Mouse (Mus musculus) MEL (cell line): ENCODE data around the gene Ebi3. TPM values are rescaled to one million over a fixed set of nuclear protein-coding genes. Genes with fewer than 3 reads are reported as not detected.
A peak's percentile ranks its signal among the peaks of the same experiment; 100 is the strongest.

ENCODE experiments used
- DNase-seq: peaks from one replicate; pipeline ENCODE4 v3.0.0; 2011; ENCODE audit warnings: low read depth, low spot score
- H3K27ac ChIP-seq: 2 replicates; pipeline ENCODE4 v1.5.1; 2012; ENCODE audit warnings: low read depth, mild to moderate bottlenecking, control low read depth, low read length, moderate library complexity; ENCODE audit not compliant: control insufficient read depth
- H3K27me3 ChIP-seq, 2 experiments: fragments of 150-350 bp in 1 of 2; sonication (generic) in 1 of 2; 2 replicates each; pipeline ENCODE4 v1.6.1; 2012; ENCODE audit warnings: low read length in 2 of 2, mild to moderate bottlenecking in 2 of 2, improper control_type of control experiment in 1 of 2, moderate library complexity in 1 of 2; ENCODE audit not compliant: insufficient read depth in 2 of 2, control insufficient read depth in 1 of 2
- H3K36me3 ChIP-seq, 2 experiments: 2 replicates each; pipeline ENCODE4 v1.6.1; 2012 to 2014; ENCODE audit warnings: low read length in 2 of 2, improper control_type of control experiment in 1 of 2, inconsistent platforms in 1 of 2, mild to moderate bottlenecking in 1 of 2; ENCODE audit not compliant: insufficient read depth in 2 of 2, control insufficient read depth in 1 of 2
- H3K4me1 ChIP-seq, 2 experiments: fragments of 150-350 bp in 1 of 2; sonication (generic) in 1 of 2; 2 replicates each; pipeline ENCODE4 v1.6.1; 2012; ENCODE audit warnings: low read length in 2 of 2, improper control_type of control experiment in 1 of 2, mild to moderate bottlenecking in 1 of 2; ENCODE audit not compliant: insufficient read depth in 2 of 2, control insufficient read depth in 1 of 2
- H3K4me3 ChIP-seq, 2 experiments: fragments of 150-350 bp in 1 of 2; sonication (generic) in 1 of 2; 2 replicates each; pipeline ENCODE4 v1.5.1; 2012; ENCODE audit warnings: low read depth in 2 of 2, low read length in 2 of 2, mild to moderate bottlenecking in 2 of 2, moderate library complexity in 2 of 2, control low read depth in 1 of 2, improper control_type of control experiment in 1 of 2; ENCODE audit not compliant: control insufficient read depth in 1 of 2, insufficient read depth in 1 of 2
- H3K79me2 ChIP-seq: 2 replicates; pipeline ENCODE4 v1.6.1; 2012; ENCODE audit warnings: mild to moderate bottlenecking, low read length, moderate library complexity; ENCODE audit not compliant: control insufficient read depth, poor library complexity, insufficient read depth
- H3K9ac ChIP-seq: 2 replicates; pipeline ENCODE4 v1.6.1; 2012; ENCODE audit warnings: low read depth, mild to moderate bottlenecking, control low read depth, low read length, moderate library complexity; ENCODE audit not compliant: control insufficient read depth, poor library complexity, severe bottlenecking
- H3K9me3 ChIP-seq: fragments of 150-350 bp; sonication (generic); replicated peaks from 2 replicates; pipeline ENCODE4 v1.6.1; 2012; ENCODE audit warnings: mild to moderate bottlenecking, low read length, improper control_type of control experiment, moderate library complexity; ENCODE audit not compliant: insufficient read depth
- BHLHE40 ChIP-seq: IDR thresholded peaks from 2 replicates; pipeline ENCODE4 v1.6.1; 2012; ENCODE audit warnings: low read depth, mild to moderate bottlenecking, inconsistent platforms, low read length, improper control_type of control experiment, borderline replicate concordance
- CHD1 ChIP-seq: IDR thresholded peaks from 2 replicates; pipeline ENCODE4 v1.6.1; 2012; ENCODE audit warnings: low read depth, mild to moderate bottlenecking, inconsistent platforms, low read length, improper control_type of control experiment
- CTCF ChIP-seq, 3 experiments: IDR thresholded peaks in 2 of 3; conservative IDR thresholded peaks in 1 of 3; 2 replicates each; pipeline ENCODE4 v1.5.1; 2011 to 2012; ENCODE audit warnings: low read length in 3 of 3, low read depth in 2 of 3, mild to moderate bottlenecking in 2 of 3, improper control_type of control experiment in 1 of 3, inconsistent platforms in 1 of 3, mixed read lengths in 1 of 3, moderate library complexity in 1 of 3; ENCODE audit not compliant: control insufficient read depth in 1 of 3, insufficient read depth in 1 of 3, poor library complexity in 1 of 3, severe bottlenecking in 1 of 3
- ELF1 ChIP-seq: IDR thresholded peaks from 2 replicates; pipeline ENCODE4 v1.6.1; 2014; ENCODE audit warnings: low read depth, mild to moderate bottlenecking, inconsistent platforms, low read length, improper control_type of control experiment, moderate library complexity
- GABPA ChIP-seq: IDR thresholded peaks from 2 replicates; pipeline ENCODE4 v1.6.1; 2012; ENCODE audit warnings: low read depth, mild to moderate bottlenecking, inconsistent platforms, low read length, improper control_type of control experiment, moderate library complexity
- GATA1 ChIP-seq: IDR thresholded peaks from 2 replicates; pipeline ENCODE4 v1.6.1; 2011; ENCODE audit warnings: low read depth, low read length, improper control_type of control experiment
- HCFC1 ChIP-seq: IDR thresholded peaks from 2 replicates; pipeline ENCODE4 v1.6.1; 2012; ENCODE audit warnings: low read depth, mild to moderate bottlenecking, inconsistent platforms, low read length, improper control_type of control experiment, moderate library complexity
- JUND ChIP-seq: IDR thresholded peaks from 2 replicates; pipeline ENCODE4 v1.6.1; 2011; ENCODE audit warnings: low read depth, mild to moderate bottlenecking, improper control_type of control experiment, low read length
- MAFK ChIP-seq: IDR thresholded peaks from 2 replicates; pipeline ENCODE4 v1.6.1; 2011; ENCODE audit warnings: low read depth, mild to moderate bottlenecking, low read length, improper control_type of control experiment, borderline replicate concordance
- MAX ChIP-seq: IDR thresholded peaks from 2 replicates; pipeline ENCODE4 v1.6.1; 2011; ENCODE audit warnings: low read length, improper control_type of control experiment
- NRF1 ChIP-seq: IDR thresholded peaks from 2 replicates; pipeline ENCODE4 v1.6.1; 2014; ENCODE audit warnings: low read depth, mild to moderate bottlenecking, inconsistent platforms, low read length, improper control_type of control experiment, moderate library complexity; ENCODE audit not compliant: poor library complexity, insufficient read depth, severe bottlenecking
- POLR2A ChIP-seq, 2 experiments: IDR thresholded peaks; 2 replicates each; pipeline ENCODE4 v1.6.1; 2011 to 2012; ENCODE audit warnings: low read length in 2 of 2, mild to moderate bottlenecking in 2 of 2, control low read depth in 1 of 2, improper control_type of control experiment in 1 of 2, low read depth in 1 of 2, moderate library complexity in 1 of 2; ENCODE audit not compliant: control insufficient read depth in 1 of 2, insufficient read depth in 1 of 2, poor library complexity in 1 of 2
- RAD21 ChIP-seq: IDR thresholded peaks from 2 replicates; pipeline ENCODE4 v1.6.1; 2011; ENCODE audit warnings: mild to moderate bottlenecking, low read depth, low read length, improper control_type of control experiment
- RCOR1 ChIP-seq: IDR thresholded peaks from 2 replicates; pipeline ENCODE4 v1.6.1; 2012; ENCODE audit warnings: low read depth, mild to moderate bottlenecking, inconsistent platforms, low read length, improper control_type of control experiment
- SIN3A ChIP-seq: IDR thresholded peaks from 2 replicates; pipeline ENCODE4 v1.6.1; 2012; ENCODE audit warnings: low read length, improper control_type of control experiment, inconsistent platforms
- SMC3 ChIP-seq: IDR thresholded peaks from 2 replicates; pipeline ENCODE4 v1.6.1; 2011; ENCODE audit warnings: low read depth, low read length, improper control_type of control experiment
- TAL1 ChIP-seq: IDR thresholded peaks from 2 replicates; pipeline ENCODE4 v1.6.1; 2012; ENCODE audit warnings: mild to moderate bottlenecking, inconsistent platforms, low read length, moderate library complexity, mixed read lengths
- TCF12 ChIP-seq: IDR thresholded peaks from 2 replicates; pipeline ENCODE4 v1.6.1; 2014; ENCODE audit warnings: low read depth, mild to moderate bottlenecking, inconsistent platforms, low read length, improper control_type of control experiment, moderate library complexity
- ZC3H11A ChIP-seq: IDR thresholded peaks from 2 replicates; pipeline ENCODE4 v1.6.1; 2012; ENCODE audit warnings: low read depth, mild to moderate bottlenecking, inconsistent platforms, low read length, improper control_type of control experiment
- ZNF384 ChIP-seq: IDR thresholded peaks from 2 replicates; pipeline ENCODE4 v1.6.1; 2012; ENCODE audit warnings: low read depth, mild to moderate bottlenecking, inconsistent platforms, low read length, improper control_type of control experiment
- polyA plus RNA-seq, 2 experiments: library from polyadenylated mRNA; stranded (reverse) in 1 of 2; unstranded in 1 of 2; fragments of >175 nt in 1 of 2; fragments of >200 nt in 1 of 2; gene quantifications; 2 replicates each; pipeline versions ENCODE4 v1.2.1 to v1.2.4; 2012; ENCODE audit warnings: low replicate concordance in 2 of 2, low read depth in 1 of 2; ENCODE audit not compliant: insufficient read length in 2 of 2, insufficient read depth in 1 of 2, missing spikeins in 1 of 2
- total RNA-seq: library from RNA; depleted of rRNA; stranded (reverse); fragments of 300-350 nt; gene quantifications from 2 replicates; pipeline ENCODE4 v1.2.3, GENCODE M21; 2012

The Ebi3 gene
- total and polyA plus RNA-seq, 3 experiments: 0.15 to 0.86 TPM; not detected in 1

DNA sequence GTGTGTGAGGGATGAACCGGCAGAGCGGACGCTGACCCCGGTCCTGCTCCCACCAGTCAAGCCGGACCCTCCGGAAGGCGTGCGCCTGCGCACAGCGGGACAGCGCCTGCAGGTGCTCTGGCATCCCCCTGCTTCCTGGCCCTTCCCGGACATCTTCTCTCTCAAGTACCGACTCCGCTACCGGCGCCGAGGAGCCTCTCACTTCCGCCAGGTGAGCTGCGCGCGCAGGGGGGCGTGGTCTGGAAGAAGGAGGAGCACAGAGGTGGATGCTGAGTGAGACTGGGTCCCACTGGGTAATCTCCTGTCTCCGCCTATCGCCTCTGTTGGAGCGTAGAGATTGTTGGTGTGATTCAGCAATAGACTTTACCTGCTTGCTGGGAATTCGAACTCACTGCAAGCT, 3.7 kb downstream of the Ebi3 start:
- no peak overlapping the region for H3K9ac ChIP-seq
- H3K4me3 ChIP-seq: no peak overlapping the region
- DNase-seq: no peak
- H3K9me3 ChIP-seq: no peaks in the 10 kb centered on the region
- H3K36me3 ChIP-seq: peaks cover 0 to 5% of the 10 kb centered on the region in 2 experiments; a peak in 1 of 4 replicates
- peaks cover 10% of the 10 kb centered on the region for H3K79me2 ChIP-seq
- H3K4me1 ChIP-seq: peaks cover 6 to 15% of the 10 kb centered on the region in 2 experiments; a peak in 3 of 4 replicates
- no peak overlapping the region for H3K27ac ChIP-seq
- TF ChIP-seq ELF1: no peak
- no peak for TF ChIP-seq POLR2A (IDR thresholded peaks at IDR 0.05; ENCODE audit: control insufficient read depth in 1 of 2, insufficient read depth in 1 of 2, low read depth in 1 of 2, low read length in 2 of 2, poor library complexity in 1 of 2)
- no peak for TF ChIP-seq GABPA
- TF ChIP-seq ZNF384: no peak
- no peak for TF ChIP-seq BHLHE40
- TF ChIP-seq GATA1: no peak
- TF ChIP-seq MAFK: no peak
- peaks cover 0 to 2% of the 10 kb centered on the region in 2 experiments; a peak in 2 of 4 replicates for H3K27me3 ChIP-seq

DNA sequence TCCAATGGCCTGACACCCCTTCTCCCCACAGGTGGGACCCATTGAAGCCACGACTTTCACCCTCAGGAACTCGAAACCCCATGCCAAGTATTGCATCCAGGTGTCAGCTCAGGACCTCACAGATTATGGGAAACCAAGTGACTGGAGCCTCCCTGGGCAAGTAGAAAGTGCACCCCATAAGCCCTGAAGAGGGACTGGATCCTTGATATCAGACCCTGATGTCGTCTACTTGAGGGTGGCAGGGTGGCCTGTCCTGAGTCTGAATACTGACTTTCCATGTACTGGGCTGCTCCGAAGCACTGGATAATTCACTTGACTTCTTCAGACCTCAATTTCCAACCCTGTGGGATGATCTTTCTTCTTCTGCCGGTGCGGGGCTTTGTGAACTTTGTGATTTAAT, 4.2 kb downstream of the Ebi3 start:
- peaks cover 6 to 15% of the 10 kb centered on the region in 2 experiments; a peak in 3 of 4 replicates for H3K4me1 ChIP-seq

DNA sequence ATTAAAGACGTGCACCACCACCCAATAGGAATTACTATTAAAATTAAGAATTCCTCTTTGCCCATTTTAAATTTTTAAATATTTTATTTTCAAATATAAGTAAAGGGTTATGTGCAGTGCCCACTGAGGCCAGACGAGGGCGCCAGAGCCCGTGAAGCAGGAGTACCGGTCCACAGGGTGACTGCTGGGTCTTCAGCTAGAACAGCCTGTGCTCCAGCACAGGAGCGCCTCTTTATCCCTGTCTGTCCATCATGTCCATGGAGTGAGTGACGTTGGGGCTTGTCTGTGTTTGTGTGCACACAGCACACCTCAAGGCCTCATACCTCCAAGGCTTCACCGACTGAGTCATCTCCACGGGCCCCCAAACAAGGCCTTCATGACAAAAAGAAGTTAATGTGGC, 4.7 kb downstream of the Ebi3 start:
- H3K4me3 ChIP-seq: peak overlapping the region in 1 of 2 experiments; percentile 38; a peak in 1 of 4 replicates
- peaks cover 0 to 1% of the 10 kb centered on the region in 2 experiments; a peak in 2 of 4 replicates for H3K27me3 ChIP-seq

More for the DNA sequence above, 4.2 kb downstream of the Ebi3 start:
- Histone ChIP-seq H3K36me3 (peaks cover 0 to 5% of the 10 kb centered on the region in 2 experiments; a peak in 1 of 4 replicates), H3K79me2 (peaks cover 10% of the 10 kb centered on the region), H3K27me3 (peaks cover 0 to 2% of the 10 kb centered on the region in 2 experiments; a peak in 2 of 4 replicates), H3K4me3 (no peak overlapping the region), H3K9me3 (no peaks in the 10 kb centered on the region), H3K27ac (no peak overlapping the region), H3K9ac (no peak overlapping the region)
- TF ChIP-seq GABPA (no peak), TAL1 (no peak), BHLHE40 (no peak)
- no peak for DNase-seq

More for the DNA sequence above, 4.7 kb downstream of the Ebi3 start:
- DNase-seq: peak; percentile 79
- Histone ChIP-seq H3K36me3 (peaks cover 0 to 5% of the 10 kb centered on the region in 2 experiments; a peak in 1 of 4 replicates), H3K9ac (no peak overlapping the region), H3K4me1 (peaks cover 6 to 15% of the 10 kb centered on the region in 2 experiments; a peak in 3 of 4 replicates), H3K27ac (no peak overlapping the region), H3K79me2 (peaks cover 10% of the 10 kb centered on the region), H3K9me3 (no peaks in the 10 kb centered on the region)
- TF ChIP-seq SIN3A (peak; percentile 44), MAFK (no peak), RCOR1 (0 out of 2 replicates have a peak, but pooled peaks have one; percentile 21), ZC3H11A (peak; percentile 79), RAD21 (peak; percentile 88), CHD1 (no peak), SMC3 (peak; percentile 75), HCFC1 (peak; percentile 45; the same call in 1 of the 2 replicates), TCF12 (peak; percentile 24; the same call in 1 of the 2 replicates), JUND (no peak), GABPA (no peak), BHLHE40 (0 out of 2 replicates have a peak, but pooled peaks have one; percentile 26), NRF1 (no peak), MAX (no peak), CTCF (IDR thresholded peaks at IDR 0.05 in 2 of 3, conservative IDR thresholded peaks at IDR 0.05 in 1 of 3; ENCODE audit: control insufficient read depth in 1 of 3, insufficient read depth in 1 of 3, low read depth in 2 of 3, low read length in 3 of 3, poor library complexity in 1 of 3, severe bottlenecking in 1 of 3) (peak; percentile 83 to 89 (median 87))
